Mouse (Mus musculus) spleen, adult 2 months (tissue): ENCODE measurements at regions not wholly inside any gene's neighbourhood (a gene's known extent, or its start where the extent isn't known, plus 50 kb on each side); places are given as distances from the start of the nearest gene placed in this dataset.

Experiments used
- DNase-seq, 2 experiments: peaks; one replicate each; pipeline versions ENCODE4 v3.0.0 to v3.0.0-alpha.2; 2012 to 2021; ENCODE audit warnings: low spot score in 2 of 2, low read depth in 1 of 2
- H3K27ac ChIP-seq: fragments of 200-500 bp; 2 replicates; pipeline ENCODE4 v1.5.1; 2012; ENCODE audit warnings: low read length, inconsistent platforms; ENCODE audit not compliant: insufficient read depth
- H3K27me3 ChIP-seq: fragments of 200-500 bp; 2 replicates; pipeline ENCODE4 v1.6.1; 2012; ENCODE audit warnings: mild to moderate bottlenecking, moderate library complexity, low read length, inconsistent platforms; ENCODE audit not compliant: control insufficient read depth, insufficient read depth
- H3K36me3 ChIP-seq: fragments of 200-500 bp; 2 replicates; pipeline ENCODE4 v1.6.1; 2012; ENCODE audit warnings: mild to moderate bottlenecking, low read length, inconsistent platforms; ENCODE audit not compliant: control insufficient read depth, insufficient read depth
- H3K4me1 ChIP-seq: fragments of 200-500 bp; 2 replicates; pipeline ENCODE4 v1.6.1; 2011; ENCODE audit warnings: inconsistent platforms; ENCODE audit not compliant: control insufficient read depth, insufficient read depth, insufficient read length
- H3K4me3 ChIP-seq: fragments of 200-500 bp; 2 replicates; pipeline ENCODE4 v1.5.1; 2011; ENCODE audit warnings: mild to moderate bottlenecking, inconsistent platforms; ENCODE audit not compliant: insufficient read depth, insufficient read length; ENCODE audit errors: extremely low read depth
- CTCF ChIP-seq: fragments of 200-500 bp; IDR thresholded peaks from 2 replicates; pipeline ENCODE4 v1.5.1; 2011; ENCODE audit warnings: mild to moderate bottlenecking, inconsistent platforms; ENCODE audit not compliant: insufficient read depth, insufficient read length, insufficient replicate concordance; ENCODE audit errors: extremely low read depth
- POLR2A ChIP-seq: fragments of 200-500 bp; IDR thresholded peaks from 2 replicates; pipeline ENCODE4 v1.6.1; 2011; ENCODE audit warnings: low read depth, low read length, inconsistent platforms
- WGBS: fragments of 180-500 bp; shearing (Covaris S2); methylation state at CpG from one replicate; pipeline ENCODE4 v1.1.7; 2018; 5-methylcytosine and 5-hydroxymethylcytosine counted together

DNA sequence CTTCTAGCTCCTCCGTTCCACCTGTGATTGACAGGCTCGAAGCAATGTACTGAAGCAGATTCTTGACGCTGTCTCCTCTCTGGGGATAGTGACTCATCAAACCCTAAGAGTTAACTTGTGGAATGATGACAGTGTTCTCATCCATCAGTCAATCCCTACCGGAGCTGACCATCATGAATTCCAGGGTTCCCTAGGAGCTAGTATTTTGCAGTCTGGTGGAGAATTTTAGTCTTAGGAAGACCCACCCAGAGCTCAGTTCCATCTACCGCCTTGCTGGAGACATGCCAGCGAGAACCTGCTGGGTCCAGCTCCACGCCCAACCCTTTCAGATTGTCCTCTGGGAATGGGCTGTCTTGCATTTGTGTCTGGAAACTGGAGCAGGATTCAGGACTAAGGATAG, 85.4 kb upstream of the Zfp366 start:
- 85% methylated on average over 7 of the region's 7 CpGs for WGBS
- TF ChIP-seq POLR2A = no peak
- no peak for TF ChIP-seq CTCF
- Histone ChIP-seq H3K4me1 (peaks cover 2% of the 10 kb centered on the region; the same call in 1 of the 2 replicates), H3K4me3 (no peak overlapping the region), H3K27ac (no peak overlapping the region), H3K27me3 (no peaks in the 10 kb centered on the region), H3K36me3 (no peaks in the 10 kb centered on the region)
- no peak for DNase-seq

DNA sequence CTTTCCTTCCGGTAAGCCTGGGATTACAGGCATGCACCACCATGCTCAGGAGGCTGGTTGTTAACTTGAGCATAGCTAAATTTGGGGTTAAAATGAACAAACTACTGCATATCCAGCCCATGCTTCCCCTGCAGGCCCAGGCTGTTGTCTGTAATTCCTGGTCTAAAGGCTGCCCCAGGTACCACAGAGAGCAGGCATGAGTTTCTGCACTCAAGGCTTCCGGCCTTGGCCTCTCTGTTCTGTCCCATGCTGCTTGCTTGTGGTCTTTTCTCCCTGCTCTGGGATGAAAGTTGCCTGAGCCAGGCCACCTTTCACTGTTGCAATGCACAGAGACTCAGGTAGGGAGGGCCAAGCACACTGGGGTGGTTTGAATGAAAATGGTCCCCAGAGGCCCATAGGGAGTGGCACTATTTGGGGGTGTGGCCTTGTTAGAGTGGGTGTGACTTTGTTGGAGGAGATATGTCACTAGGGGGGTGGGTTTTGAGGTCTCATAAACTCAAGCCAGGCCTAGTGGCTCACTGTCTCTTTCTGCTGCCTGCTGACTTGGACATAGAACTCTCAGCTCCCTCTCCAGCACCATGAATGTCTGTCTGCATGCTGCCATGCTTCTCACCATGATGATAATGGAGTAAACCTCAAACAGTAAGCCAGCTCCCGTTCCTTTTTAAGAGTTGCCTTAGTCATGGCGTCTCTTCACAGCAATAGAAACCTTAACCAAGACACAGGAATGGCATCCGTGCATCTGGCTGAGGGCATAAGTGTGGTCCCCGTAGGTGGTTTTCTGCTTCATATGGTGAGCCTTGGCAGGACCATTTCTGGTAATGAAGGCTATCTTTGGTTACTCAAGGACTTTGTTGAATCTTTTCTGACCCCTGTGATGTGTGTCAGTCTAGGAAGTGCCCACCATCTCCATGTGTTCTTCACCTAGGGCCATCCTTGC, 86.7 kb upstream of the Zfp366 start:
- WGBS = 95% methylated on average over 6 of the region's 6 CpGs
- H3K27ac ChIP-seq = no peak overlapping the region
- H3K4me3 ChIP-seq = no peak overlapping the region
- H3K27me3 ChIP-seq = no peaks in the 10 kb centered on the region
- no peak for DNase-seq
- TF ChIP-seq POLR2A (no peak), CTCF (no peak)
- no peaks in the 10 kb centered on the region for H3K36me3 ChIP-seq
- H3K4me1 ChIP-seq = peaks cover 2% of the 10 kb centered on the region; the same call in 1 of the 2 replicates

GRCm38 (mm10) chr13:99096837-99097236, 87.8 kb upstream of the Zfp366 start:
- no peak for DNase-seq
- no peaks in the 10 kb centered on the region for H3K27me3 ChIP-seq
- no peak overlapping the region for H3K4me3 ChIP-seq
- no peak for TF ChIP-seq CTCF
- no peak for TF ChIP-seq POLR2A
- no peaks in the 10 kb centered on the region for H3K36me3 ChIP-seq
- H3K4me1 ChIP-seq = peaks cover 2% of the 10 kb centered on the region; the same call in 1 of the 2 replicates
- 93% methylated on average over 6 of the region's 6 CpGs for WGBS
- H3K27ac ChIP-seq = no peak overlapping the region

GRCm38 (mm10) chr13:99095006-99095405, 89.6 kb upstream of the Zfp366 start:
- no peaks in the 10 kb centered on the region for H3K36me3 ChIP-seq
- no peaks in the 10 kb centered on the region for H3K27me3 ChIP-seq
- peaks cover 1% of the 10 kb centered on the region; the same call in 1 of the 2 replicates for H3K4me1 ChIP-seq
- 96% methylated on average over 5 of the region's 5 CpGs for WGBS
- DNase-seq = no peak
- no peak for TF ChIP-seq POLR2A
- no peak overlapping the region for H3K27ac ChIP-seq
- no peak overlapping the region for H3K4me3 ChIP-seq

GRCm38 (mm10) chr13:99094221-99094620, 90.4 kb upstream of the Zfp366 start:
- Histone ChIP-seq H3K4me3 (no peak overlapping the region), H3K27me3 (no peaks in the 10 kb centered on the region), H3K36me3 (no peaks in the 10 kb centered on the region), H3K4me1 (no peaks in the 10 kb centered on the region), H3K27ac (no peak overlapping the region)
- DNase-seq = no peak
- WGBS = 93% methylated on average over 5 of the region's 5 CpGs
- TF ChIP-seq CTCF = no peak
- TF ChIP-seq POLR2A = no peak

- WGBS = 10% methylated on average over 9 of the region's 9 CpGs
- H3K27me3 ChIP-seq = no peaks in the 10 kb centered on the region
- TF ChIP-seq CTCF (peak; percentile 86), POLR2A (no peak)
- no peaks in the 10 kb centered on the region for H3K36me3 ChIP-seq
- H3K4me1 ChIP-seq = no peaks in the 10 kb centered on the region
- H3K27ac ChIP-seq = no peak overlapping the region
- DNase-seq = peak; percentile 32 to 61
- no peak overlapping the region for H3K4me3 ChIP-seq
Measured at GRCm38 (mm10) chr13:99093269-99093668, 91.4 kb upstream of the Zfp366 start.

DNA sequence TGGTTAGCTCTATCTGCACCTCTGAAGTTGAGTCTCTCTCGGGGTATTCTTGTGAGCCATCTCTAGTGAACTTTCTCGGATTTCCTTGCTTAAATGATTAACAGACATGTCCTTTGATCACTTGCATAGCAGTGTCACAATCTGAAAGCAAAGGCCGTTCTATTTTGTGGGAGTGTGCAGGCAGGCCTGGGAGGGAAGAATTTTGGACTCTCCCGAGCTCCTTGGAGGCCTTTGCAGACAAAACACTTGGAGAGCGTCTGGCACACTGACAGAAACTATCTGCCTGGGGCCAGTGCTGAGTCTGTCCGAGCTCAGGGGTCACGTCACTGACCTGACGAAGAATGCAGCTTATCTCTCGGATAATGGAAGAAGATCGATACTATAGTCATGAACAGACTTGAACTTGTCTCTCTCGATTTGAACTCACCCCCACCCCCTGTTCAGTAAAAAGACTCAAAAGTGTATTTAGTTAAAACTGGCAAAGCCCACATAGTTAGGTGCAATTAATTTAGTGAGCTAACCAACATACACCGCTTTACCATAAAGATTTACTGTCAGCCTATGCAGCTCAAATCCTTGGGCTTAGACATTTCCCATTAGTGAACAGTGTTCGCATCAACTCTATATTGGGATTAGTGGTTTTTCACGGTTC, 92.2 kb upstream of the Zfp366 start:
- Histone ChIP-seq H3K4me3 (no peak overlapping the region), H3K27me3 (no peaks in the 10 kb centered on the region), H3K36me3 (no peaks in the 10 kb centered on the region), H3K27ac (no peak overlapping the region), H3K4me1 (no peaks in the 10 kb centered on the region)
- no peak for TF ChIP-seq POLR2A
- TF ChIP-seq CTCF = no peak
- no peak for DNase-seq
- 74% methylated on average over 14 of the region's 14 CpGs for WGBS
